Mouse (Mus musculus) large intestine, adult 2 months (tissue): Measurements from ENCODE around the gene Adamts17. TPM values are rescaled to one million over a fixed set of nuclear protein-coding genes. Genes with fewer than 3 reads are reported as not detected.

ENCODE experiments used
- DNase-seq: peaks from one replicate; pipeline ENCODE4 v3.0.0-alpha.2; 2012; ENCODE audit warnings: low read depth, low spot score
- WGBS: fragments of 180-500 bp; shearing (Covaris S2); methylation state at CpG from one replicate; pipeline ENCODE4 v1.1.7; 2018; 5-methylcytosine and 5-hydroxymethylcytosine counted together
- polyA plus RNA-seq: library from polyadenylated mRNA; depleted of rRNA; stranded (reverse); fragments of >200 nt; gene quantifications from 2 replicates; pipeline ENCODE4 v1.2.3, GENCODE M21; 2012; rRNA removed

The Adamts17 gene
- polyA plus RNA-seq, 1 experiment: 0.92 TPM

DNA sequence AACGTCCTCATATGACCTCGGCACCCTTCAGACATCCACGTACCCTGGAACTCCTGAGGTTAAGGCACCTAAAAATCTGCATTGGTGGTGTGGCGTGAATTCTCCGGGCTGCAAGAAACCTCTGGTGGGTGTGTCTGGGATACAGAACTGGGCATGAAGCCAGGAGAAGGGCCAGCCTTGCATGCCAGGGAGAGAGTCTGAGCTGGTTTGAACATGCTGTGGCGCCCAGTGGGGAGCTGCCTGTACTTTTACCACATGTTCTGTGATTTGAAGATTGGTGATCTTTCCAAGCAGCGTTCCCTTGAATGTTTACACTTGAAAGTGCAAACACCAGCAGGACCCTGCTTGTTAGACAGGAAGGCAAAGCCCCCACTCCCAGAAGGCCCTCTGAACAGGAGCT, 306.2 kb downstream of the Adamts17 start:
- 34% methylated on average over 7 of the region's 7 CpGs for WGBS
- peak; percentile 24 for DNase-seq

DNA sequence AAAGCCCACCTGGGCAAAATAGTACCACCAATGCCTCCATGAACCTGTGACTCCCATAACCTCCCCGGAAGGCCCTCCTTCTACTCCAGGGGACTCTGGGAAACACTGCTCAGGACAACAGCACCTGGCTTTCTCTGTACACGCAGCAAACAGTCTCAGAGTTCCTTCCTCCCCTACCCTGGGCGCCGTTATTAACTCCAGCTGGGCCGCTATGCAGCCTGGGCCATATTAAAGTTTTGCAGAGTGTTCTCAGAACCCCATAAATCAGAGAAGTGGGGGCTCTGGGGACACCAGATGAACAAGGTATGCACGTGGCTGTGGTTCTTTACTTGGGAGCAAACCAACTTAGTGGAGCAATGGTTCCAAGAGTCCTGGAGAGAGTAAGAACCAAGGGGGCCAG, 306.6 kb downstream of the Adamts17 start:
- no peak for DNase-seq
- WGBS: 58% methylated on average over 6 of the region's 6 CpGs

DNA sequence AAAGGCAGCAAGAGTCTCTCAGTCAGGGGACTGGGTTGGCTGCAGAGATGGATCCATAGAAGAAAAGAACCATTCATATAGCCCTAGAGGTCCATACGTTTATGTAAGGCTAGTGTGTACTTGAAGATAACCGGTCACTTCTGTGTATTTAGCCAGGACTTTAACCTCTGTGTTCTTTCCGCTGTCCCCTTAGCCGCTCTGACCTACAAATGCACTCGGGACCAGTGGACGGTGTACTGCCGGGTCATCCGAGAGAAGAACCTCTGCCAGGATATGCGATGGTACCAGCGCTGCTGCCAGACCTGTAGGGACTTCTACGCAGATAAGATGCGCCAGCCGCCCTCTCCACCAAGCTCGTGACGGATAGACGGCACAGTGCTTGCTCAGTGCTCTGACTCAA, 310.2 kb downstream of the Adamts17 start:
- 85% methylated on average over 16 of the region's 16 CpGs for WGBS
- DNase-seq: no peak

DNA sequence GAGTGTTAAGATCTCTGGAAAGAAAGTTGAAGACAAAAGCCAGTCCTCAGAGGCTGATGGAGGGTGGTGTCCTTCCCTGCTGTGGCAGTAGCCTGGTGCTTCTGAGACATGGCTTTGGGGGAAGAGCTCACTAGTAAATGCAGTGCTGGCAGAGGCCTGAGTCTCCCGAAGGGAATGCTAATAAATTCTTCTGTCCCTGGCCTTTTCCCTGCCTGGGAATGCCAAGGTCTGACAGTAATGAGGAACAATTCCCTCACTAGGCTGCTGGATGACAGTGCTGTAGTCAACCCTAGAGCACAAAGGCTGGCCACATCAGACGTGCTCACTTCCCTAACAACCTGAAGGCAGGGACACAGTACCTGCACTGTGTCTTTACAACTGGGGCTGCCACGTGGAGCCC, 313.1 kb downstream of the Adamts17 start:
- DNase-seq: no peak
- 32% methylated on average over 3 of the region's 3 CpGs for WGBS

GRCm38 (mm10) chr7:67162135-67162534, 322.6 kb downstream of the Adamts17 start:
- no peak for DNase-seq
- WGBS: 94% methylated on average over 8 of the region's 8 CpGs

DNA sequence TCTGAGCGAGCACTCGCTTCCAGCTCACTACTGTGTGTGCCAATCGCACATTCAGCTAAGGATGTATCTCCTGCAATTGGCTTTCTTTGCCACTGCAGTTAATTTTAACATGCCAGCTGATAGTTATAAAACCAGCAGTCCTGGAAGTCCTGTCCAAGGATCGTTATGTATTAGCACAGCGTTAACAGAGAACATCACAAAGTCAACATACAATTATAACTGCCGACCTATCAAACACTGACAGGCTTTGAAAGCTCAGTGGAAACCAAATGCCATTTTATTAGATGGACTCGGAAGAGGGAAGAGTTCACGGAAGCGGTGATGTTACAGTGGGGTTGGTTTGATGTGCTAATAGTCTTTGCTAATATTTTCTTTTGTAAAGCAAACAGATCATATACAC, 328.8 kb downstream of the Adamts17 start:
- WGBS: 22% methylated on average over 9 of the region's 9 CpGs
- DNase-seq: peak; percentile 38

DNA sequence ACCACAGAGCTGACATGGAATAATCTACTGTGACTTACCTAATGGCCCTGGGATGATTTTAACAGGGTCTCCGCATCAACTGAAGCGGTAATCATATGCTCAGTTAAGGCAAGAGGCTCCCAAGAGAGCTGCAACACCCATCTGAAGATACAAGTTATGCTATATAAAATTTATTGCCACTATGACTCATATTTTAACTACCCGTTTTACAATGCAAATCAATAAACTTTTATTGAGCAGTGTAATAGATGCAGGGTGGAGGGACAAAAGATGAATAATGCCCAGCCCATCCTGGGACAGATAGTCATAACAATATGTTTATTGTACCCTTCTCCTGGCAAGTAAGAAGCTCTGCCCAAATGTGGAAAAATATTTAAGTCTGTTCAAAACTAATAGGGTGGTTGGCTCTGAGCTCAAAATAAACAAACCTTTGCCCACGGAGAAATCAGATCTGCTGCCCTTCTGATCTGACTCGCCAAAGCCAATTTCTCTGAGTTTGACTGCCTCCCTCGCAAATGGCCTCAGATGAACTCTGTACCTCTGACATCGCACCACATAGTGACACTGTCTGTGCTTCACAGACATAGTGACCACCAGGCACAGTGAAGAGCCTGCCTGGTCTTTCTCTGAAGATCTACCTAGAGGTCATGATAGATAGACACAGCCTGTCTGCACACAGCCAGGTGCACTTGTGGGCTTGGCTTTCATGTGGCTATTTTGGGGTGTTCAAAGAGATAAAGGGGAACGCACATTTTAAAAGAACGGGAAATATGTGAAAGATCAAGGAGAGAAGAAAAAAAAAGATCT, 329.4 kb downstream of the Adamts17 start:
- 18% methylated on average over 9 of the region's 9 CpGs for WGBS
- peak; percentile 72 for DNase-seq

- DNase-seq: no peak
- 86% methylated on average over 2 of the region's 2 CpGs for WGBS
Observed at GRCm38 (mm10) chr7:67173522-67174195, 334.1 kb downstream of the Adamts17 start.

DNA sequence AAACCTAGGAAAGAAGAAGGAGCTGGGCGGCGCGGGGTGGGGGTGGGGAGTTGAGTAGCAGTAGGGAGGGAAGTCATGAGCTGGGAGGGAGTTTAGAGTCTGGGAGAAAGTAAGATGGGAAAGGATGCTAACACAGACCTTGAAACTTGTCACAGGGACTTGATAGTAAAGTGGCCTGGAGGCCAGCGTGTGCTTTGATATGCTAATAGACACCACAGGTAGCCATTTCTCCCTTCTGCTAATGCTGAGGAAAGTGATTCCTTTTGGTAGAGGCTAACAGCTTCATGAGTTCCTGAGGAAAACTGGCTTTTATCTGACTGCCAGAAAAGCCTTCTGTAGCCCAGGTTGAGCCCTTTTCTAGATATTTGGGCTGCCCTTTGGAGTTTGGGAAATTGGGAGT, 344.3 kb downstream of the Adamts17 start:
- 76% methylated on average over 4 of the region's 4 CpGs for WGBS

DNA sequence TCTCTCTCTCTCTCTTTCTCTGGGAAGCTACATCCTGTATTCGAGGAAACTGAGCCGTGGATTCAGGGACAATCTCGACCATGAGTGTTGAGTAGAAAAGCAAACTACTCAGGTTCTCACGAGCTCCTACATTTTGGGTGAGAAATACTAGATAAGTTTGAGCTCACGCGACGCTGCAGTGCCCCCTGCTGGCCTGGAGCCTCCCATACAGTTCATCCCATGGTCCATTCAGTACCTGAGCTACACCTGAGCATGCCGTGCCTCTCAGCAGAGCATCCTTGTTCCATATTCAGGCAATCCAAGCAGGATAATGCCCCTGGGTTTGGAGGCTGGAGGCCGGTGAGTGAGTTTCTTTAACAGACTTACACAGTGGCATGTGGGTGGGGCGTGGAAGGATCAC, 359.9 kb downstream of the Adamts17 start:
- no peak for DNase-seq
- WGBS: 6% methylated on average over 10 of the region's 10 CpGs

More for the DNA sequence above, 344.3 kb downstream of the Adamts17 start:
- DNase-seq: no peak

Other genes starting within 250 kb of the Adamts17 start
- 3.8 and 4.7 TPM in 2 replicates for gene Asb7, start 150.1 kb upstream of the Adamts17 start, polyA plus RNA-seq
- 4.2 and 5.1 TPM in 2 replicates for gene Lins1, start 149.8 kb upstream of the Adamts17 start, polyA plus RNA-seq
- gene Cers3, start 96.2 kb upstream of the Adamts17 start, polyA plus RNA-seq: 0.05 TPM in 1 of 2 replicates, not detected in the other